Mouse (Mus musculus) olfactory bulb, adult 2 months (tissue): ENCODE data around the gene Tnpo2.

ENCODE experiments used
- CTCF ChIP-seq: fragments of 200-500 bp; IDR thresholded peaks from 2 replicates; pipeline ENCODE4 v1.5.1; 2012; ENCODE audit warnings: low read depth, mild to moderate bottlenecking, low read length, moderate library complexity; ENCODE audit not compliant: insufficient read depth
- POLR2A ChIP-seq: fragments of 200-500 bp; IDR thresholded peaks from 2 replicates; pipeline ENCODE4 v1.6.1; 2012; ENCODE audit warnings: mild to moderate bottlenecking, low read depth, low read length, moderate library complexity; ENCODE audit not compliant: insufficient read depth

DNA sequence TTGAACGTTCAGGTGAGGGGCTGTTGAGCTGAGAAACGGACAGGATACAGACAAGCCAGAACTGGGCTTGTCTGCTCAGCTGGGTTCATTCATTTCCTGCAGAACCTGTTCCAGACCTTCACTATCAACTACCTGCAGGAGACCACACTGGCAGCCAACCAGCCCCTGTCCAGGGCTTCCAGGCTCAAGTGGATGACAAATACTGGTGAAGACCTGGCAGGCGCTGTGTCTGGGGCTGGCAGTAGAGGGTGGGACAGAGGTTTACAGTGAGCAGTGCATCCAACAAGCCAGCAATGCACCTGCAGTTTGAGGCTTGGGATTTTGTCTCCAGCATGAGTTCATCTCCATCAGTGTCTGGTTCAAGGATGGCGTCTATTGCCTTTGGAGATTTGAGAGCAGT lies 60.1 kb downstream of the Tnpo2 start:
- TF ChIP-seq CTCF (no peak), POLR2A (no peak)
